Mouse (Mus musculus): ENCODE data around the gene March6. TPM values are rescaled to one million over a fixed set of nuclear protein-coding genes. Genes with fewer than 3 reads are reported as not detected.

Gene March6
- polyA plus RNA-seq, 1 experiment from 2014 or later, result 61.0 TPM

GRCm38 (mm10) chr15:31511406-31511771 is 19.5 kb downstream of the March6 start:
- CTCF ChIA-PET, result interaction anchor here (1.6 kb wide), 1 partner anchor 13 kb away, joined by 4 read pairs; no protein-coding TSS in a partner anchor
- H3K27me3 ChIP-seq, result no peaks in the 10 kb centered on the region
- in situ Hi-C loops (cut with MboI; ENCODE audit: low pct_unique_long_range_greater_than_20kb), result no loop called here
- POLR2A ChIA-PET, result no interaction called here
- no peak for TF ChIP-seq CTCF (IDR thresholded peaks at IDR 0.05)
- no peak for DNase-seq (ENCODE audit: low read depth, low spot score)
- ATAC-seq, result no peak

- in situ Hi-C loops (cut with MboI; ENCODE audit: low pct_unique_long_range_greater_than_20kb), result no loop called here
- CTCF ChIA-PET, result interaction anchor here (1.6 kb wide), 1 partner anchor 14 kb away, joined by 4 read pairs; no protein-coding TSS in a partner anchor
- TF ChIP-seq CTCF (IDR thresholded peaks at IDR 0.05), result no peak
- POLR2A ChIA-PET, result no interaction called here
- DNase-seq (ENCODE audit: low read depth, low spot score) (no peak), ATAC-seq (no peak)
- H3K27me3 ChIP-seq, result no peaks in the 10 kb centered on the region
Observed at GRCm38 (mm10) chr15:31510477-31511405, 20.1 kb downstream of the March6 start.

GRCm38 (mm10) chr15:31505082-31505481 is 25.8 kb downstream of the March6 start:
- in situ Hi-C loops (cut with MboI; ENCODE audit: low pct_unique_long_range_greater_than_20kb), result no loop called here
- no peak for DNase-seq (ENCODE audit: low read depth, low spot score)
- POLR2A ChIA-PET, result interaction anchor here (0.5 kb wide), 1 partner anchor 9 kb away, joined by 4 read pairs; no protein-coding TSS in a partner anchor

GRCm38 (mm10) chr15:31503447-31503846 is 27.4 kb downstream of the March6 start:
- POLR2A ChIA-PET, result interaction anchor here (0.7 kb wide), 1 partner anchor 30 kb away, joined by 4 read pairs; no protein-coding TSS in a partner anchor
- no peak for ATAC-seq

More at GRCm38 (mm10) chr15:31505082-31505481, 25.8 kb downstream of the March6 start:
- CTCF ChIA-PET, result interaction anchor here (1.4 kb wide), 1 partner anchor 14 kb away, joined by 3 read pairs; no protein-coding TSS in a partner anchor
- no peak for TF ChIP-seq CTCF (IDR thresholded peaks at IDR 0.05)
- ATAC-seq, result no peak
- no peaks in the 10 kb centered on the region for H3K27me3 ChIP-seq

GRCm38 (mm10) chr15:31502996-31503395 is 27.9 kb downstream of the March6 start:
- ATAC-seq, result no peak
- H3K27me3 ChIP-seq, result no peaks in the 10 kb centered on the region
- ChIA-PET POLR2A (interaction anchor here (0.7 kb wide), 1 partner anchor 30 kb away, joined by 4 read pairs; no protein-coding TSS in a partner anchor), CTCF (interaction anchor here (1.1 kb wide), 1 partner anchor 195 kb away, joined by 3 read pairs; no protein-coding TSS in a partner anchor)
- no peak for TF ChIP-seq CTCF (IDR thresholded peaks at IDR 0.05)
- DNase-seq (ENCODE audit: low read depth, low spot score), result no peak
- in situ Hi-C loops (cut with MboI; ENCODE audit: low pct_unique_long_range_greater_than_20kb), result no loop called here

More at GRCm38 (mm10) chr15:31503447-31503846, 27.4 kb downstream of the March6 start:
- DNase-seq (ENCODE audit: low read depth, low spot score), result no peak
- CTCF ChIA-PET, result interaction anchor here (1.1 kb wide), 1 partner anchor 195 kb away, joined by 3 read pairs; no protein-coding TSS in a partner anchor
- no peaks in the 10 kb centered on the region for H3K27me3 ChIP-seq
- in situ Hi-C loops (cut with MboI; ENCODE audit: low pct_unique_long_range_greater_than_20kb), result no loop called here
- TF ChIP-seq CTCF (IDR thresholded peaks at IDR 0.05), result no peak

- H3K27me3 ChIP-seq, result no peaks in the 10 kb centered on the region
- no peak for DNase-seq (ENCODE audit: low read depth, low spot score)
- ChIA-PET CTCF (interaction anchor here (1.1 kb wide), 1 partner anchor 194 kb away, joined by 3 read pairs; no protein-coding TSS in a partner anchor), POLR2A (no interaction called here)
- in situ Hi-C loops (cut with MboI; ENCODE audit: low pct_unique_long_range_greater_than_20kb), result no loop called here
- TF ChIP-seq CTCF (IDR thresholded peaks at IDR 0.05), result no peak
- no peak for ATAC-seq
Observed at GRCm38 (mm10) chr15:31502313-31502712, 28.5 kb downstream of the March6 start.

GRCm38 (mm10) chr15:31494803-31495202 is 36.0 kb downstream of the March6 start:
- DNase-seq (ENCODE audit: low read depth, low spot score) (no peak), ATAC-seq (no peak)
- ChIA-PET POLR2A (no interaction called here), CTCF (no interaction called here)
- H3K27me3 ChIP-seq, result no peaks in the 10 kb centered on the region
- no peak for TF ChIP-seq CTCF (IDR thresholded peaks at IDR 0.05)
- in situ Hi-C loops (cut with MboI; ENCODE audit: low pct_unique_long_range_greater_than_20kb), result no loop called here

- CTCF ChIA-PET, result no interaction called here
- ATAC-seq (no peak), DNase-seq (ENCODE audit: low read depth, low spot score) (no peak)
- TF ChIP-seq CTCF (IDR thresholded peaks at IDR 0.05), result no peak
- in situ Hi-C loops (cut with MboI; ENCODE audit: low pct_unique_long_range_greater_than_20kb), result no loop called here
- POLR2A ChIA-PET, result no interaction called here
- H3K27me3 ChIP-seq, result no peaks in the 10 kb centered on the region
Observed at GRCm38 (mm10) chr15:31494310-31494709, 36.5 kb downstream of the March6 start.

GRCm38 (mm10) chr15:31487407-31487806 is 43.4 kb downstream of the March6 start:
- POLR2A ChIA-PET, result no interaction called here
- no peaks in the 10 kb centered on the region for H3K27me3 ChIP-seq
- CTCF ChIA-PET, result no interaction called here
- in situ Hi-C loops (cut with MboI; ENCODE audit: low pct_unique_long_range_greater_than_20kb), result no loop called here
- ATAC-seq (no peak), DNase-seq (ENCODE audit: low read depth, low spot score) (no peak)
- no peak for TF ChIP-seq CTCF (IDR thresholded peaks at IDR 0.05)

- CTCF ChIA-PET, result interaction anchor here (1.2 to 1.6 kb wide), 3 partner anchors 7 to 13 kb away, joined by 3 to 4 read pairs (median 4); no protein-coding TSS in a partner anchor
- DNase-seq (ENCODE audit: low read depth, low spot score) (no peak), ATAC-seq (no peak)
- H3K27me3 ChIP-seq, result no peaks in the 10 kb centered on the region
- in situ Hi-C loops (cut with MboI; ENCODE audit: low pct_unique_long_range_greater_than_20kb), result loop anchor here (5.0 kb wide), 1 partner anchor 111 kb away; no protein-coding TSS in a partner anchor
- TF ChIP-seq CTCF (IDR thresholded peaks at IDR 0.05), result no peak
- POLR2A ChIA-PET, result no interaction called here
Observed at GRCm38 (mm10) chr15:31476678-31477077, 54.2 kb downstream of the March6 start.

Measured in Patski (cell line).